Mouse (Mus musculus) hindbrain, postnatal 0 days (tissue): ENCODE data around the gene Rdh11. TPM values are rescaled to one million over a fixed set of nuclear protein-coding genes. Genes with fewer than 3 reads are reported as not detected.
A peak's percentile ranks its signal among the peaks of the same experiment; 100 is the strongest.
"Not testable (repeated sequence)": the region's sequence is repeated elsewhere in the genome, so short reads cannot be mapped to it uniquely, and the experiment has no call there.

Source experiments
- ATAC-seq: fragments of 200-750 bp; cut with Nextera tagmentation; 2 replicates; pipeline ENCODE4 v1.8.0; 2017; ENCODE audit warnings: mild to moderate bottlenecking, moderate TSS enrichment, moderate library complexity
- DNase-seq: peaks from one replicate; pipeline ENCODE4 v3.0.0-alpha.2; 2015; ENCODE audit warnings: low spot score
- H3K27ac ChIP-seq: fragments of 300-500 bp; sonication (generic); 2 replicates; pipeline ENCODE4 v1.5.1; 2014; ENCODE audit warnings: mild to moderate bottlenecking
- H3K27me3 ChIP-seq: fragments of 300-500 bp; sonication (generic); 2 replicates; pipeline ENCODE4 v1.6.1; 2014; ENCODE audit warnings: low read length, mixed read lengths; ENCODE audit not compliant: insufficient read depth
- H3K36me3 ChIP-seq: fragments of 300-500 bp; sonication (generic); 2 replicates; pipeline ENCODE4 v1.6.1; 2014; ENCODE audit warnings: low read length, mixed read lengths; ENCODE audit not compliant: insufficient read depth
- H3K4me1 ChIP-seq: fragments of 300-500 bp; sonication (generic); 2 replicates; pipeline ENCODE4 v1.6.1; 2014; ENCODE audit warnings: antibody characterized with exemption, low read length, mixed read lengths; ENCODE audit not compliant: insufficient read depth
- H3K4me2 ChIP-seq: fragments of 300-500 bp; sonication (generic); 2 replicates; pipeline ENCODE4 v1.6.1; 2014; ENCODE audit warnings: low read depth, mild to moderate bottlenecking, low read length, moderate library complexity, mixed read lengths
- H3K4me3 ChIP-seq: fragments of 300-500 bp; sonication (generic); 2 replicates; pipeline ENCODE4 v1.5.1; 2014; ENCODE audit warnings: low read length
- H3K9ac ChIP-seq: fragments of 300-500 bp; sonication (generic); replicated peaks from 2 replicates; pipeline ENCODE4 v1.6.1; 2014; ENCODE audit warnings: mild to moderate bottlenecking, low read length, moderate library complexity, mixed read lengths
- H3K9me3 ChIP-seq: fragments of 300-500 bp; sonication (generic); 2 replicates; pipeline ENCODE4 v1.6.1; 2016; ENCODE audit warnings: low read length, mixed read lengths
- CTCF ChIP-seq: IDR thresholded peaks from 2 replicates; pipeline ENCODE4 v1.5.1; 2016; ENCODE audit warnings: antibody characterized with exemption, control low read depth, low read depth
- WGBS: fragments of 180-500 bp; shearing (Covaris S2); extraction: QIAGEN DNeasy Blood & Tissue Kit; methylation state at CpG from one replicate; pipeline ENCODE4 v1.1.7; 2014; 5-methylcytosine and 5-hydroxymethylcytosine counted together
- polyA plus RNA-seq: library from polyadenylated mRNA; unstranded; fragments of >200 nt; fragmentation: Nextera tagmentation; extraction: Ambion mirVana; gene quantifications from 2 replicates; pipeline ENCODE4 v1.2.1, GENCODE M21; 2015
- total RNA-seq: library from RNA; depleted of rRNA; stranded (reverse); fragments of >200 nt; gene quantifications from 2 replicates; pipeline ENCODE4 v1.2.3, GENCODE M21; 2014

The Rdh11 gene
- total and polyA plus RNA-seq, 2 experiments from 2014 or later = 30.7 to 46.1 TPM

GRCm38 (mm10) chr12:79197105-79197504, 5.0 kb upstream of the Rdh11 start:
- Histone ChIP-seq H3K27ac (no peak overlapping the region), H3K4me3 (no peak overlapping the region), H3K36me3 (no peaks in the 10 kb centered on the region), H3K9me3 (no peaks in the 10 kb centered on the region), H3K9ac (no peak overlapping the region), H3K4me2 (no peak overlapping the region), H3K27me3 (no peaks in the 10 kb centered on the region), H3K4me1 (no peaks in the 10 kb centered on the region)
- no peak for DNase-seq
- no peak for ATAC-seq
- no peak for TF ChIP-seq CTCF
- WGBS = 89% methylated on average over 5 of the region's 5 CpGs

GRCm38 (mm10) chr12:79193441-79193840, 1.3 kb upstream of the Rdh11 start:
- no peaks in the 10 kb centered on the region for H3K27me3 ChIP-seq
- DNase-seq (peak; percentile 70), ATAC-seq (no peak)
- no peak overlapping the region for H3K9ac ChIP-seq
- H3K4me3 ChIP-seq = no peak overlapping the region
- no peaks in the 10 kb centered on the region for H3K9me3 ChIP-seq
- H3K4me1 ChIP-seq = 0 out of 2 replicates have a peak, but pooled peaks cover 7% of the 10 kb centered on the region
- no peak overlapping the region for H3K4me2 ChIP-seq
- H3K27ac ChIP-seq = no peak overlapping the region
- no peaks in the 10 kb centered on the region; the same call in 1 of the 2 replicates for H3K36me3 ChIP-seq
- TF ChIP-seq CTCF = peak; percentile 74
- 3% methylated on average over 3 of the region's 3 CpGs for WGBS

DNA sequence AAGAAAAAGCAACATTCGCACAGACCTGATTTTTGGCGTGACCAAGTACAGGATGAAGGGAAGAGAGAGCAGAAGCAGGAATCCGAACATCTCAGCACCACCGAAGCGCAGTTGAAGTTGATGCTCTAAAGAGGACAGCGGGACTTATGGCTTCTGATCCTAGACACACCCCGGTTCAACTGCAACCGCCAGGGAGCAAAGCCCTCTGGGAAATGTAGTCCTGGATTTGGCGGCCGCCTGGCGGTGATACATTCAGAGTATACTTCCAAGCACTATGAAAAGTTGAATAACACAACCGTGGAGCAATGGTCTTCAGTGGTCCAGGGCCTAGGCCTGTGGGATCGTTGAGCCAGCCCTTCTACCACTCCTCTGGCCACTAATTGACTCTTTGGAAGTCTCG, 392 bp downstream of the Rdh11 start:
- Histone ChIP-seq H3K27me3 (no peaks in the 10 kb centered on the region), H3K4me3 (peak overlapping the region; percentile 61), H3K36me3 (peaks cover 6% of the 10 kb centered on the region), H3K4me1 (0 out of 2 replicates have a peak, but pooled peaks cover 7% of the 10 kb centered on the region), H3K27ac (peak overlapping the region; percentile 71), H3K9me3 (no peaks in the 10 kb centered on the region), H3K9ac (peak overlapping the region; percentile 58), H3K4me2 (peak overlapping the region; percentile 88)
- peak; percentile 76 for TF ChIP-seq CTCF
- peak; percentile 92 for DNase-seq
- peak; percentile 88 for ATAC-seq
- 6% methylated on average over 14 of the region's 14 CpGs for WGBS

- peak; percentile 46 for TF ChIP-seq CTCF
- 0 out of 2 replicates have a peak, but pooled peaks cover 7% of the 10 kb centered on the region for H3K4me1 ChIP-seq
- ATAC-seq (peak; percentile 95), DNase-seq (peak; percentile 90)
- 0% methylated on average over 18 of the region's 18 CpGs for WGBS
- H3K9me3 ChIP-seq = no peaks in the 10 kb centered on the region
- H3K27me3 ChIP-seq = no peaks in the 10 kb centered on the region
- peak overlapping the region; percentile 71 for H3K27ac ChIP-seq
- H3K36me3 ChIP-seq = peaks cover 11% of the 10 kb centered on the region
- peak overlapping the region; percentile 61 for H3K4me3 ChIP-seq
- H3K9ac ChIP-seq = peak overlapping the region; percentile 58
- H3K4me2 ChIP-seq = peak overlapping the region; percentile 88
Measured at GRCm38 (mm10) chr12:79190931-79191673, 991 bp downstream of the Rdh11 start.

DNA sequence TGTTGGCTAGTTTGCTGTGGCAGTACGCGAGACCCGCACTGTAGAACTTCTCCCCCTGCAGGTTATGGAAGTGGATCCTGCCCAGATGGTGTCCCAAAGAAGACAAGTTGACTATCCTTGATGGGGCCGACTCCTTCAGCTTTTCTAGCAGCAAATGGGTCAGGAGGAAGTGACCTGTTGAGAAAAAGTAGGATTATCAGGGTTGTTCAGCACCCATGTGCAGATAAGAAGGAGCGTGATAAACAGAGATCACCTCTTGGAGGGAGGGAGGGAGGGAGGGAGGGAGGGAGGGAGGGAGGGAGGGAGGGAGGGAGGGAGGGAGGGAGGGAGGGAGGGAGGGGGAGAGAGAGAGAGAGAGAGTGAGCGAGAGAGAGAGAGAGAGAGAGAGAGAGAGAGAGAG, 6.9 kb downstream of the Rdh11 start:
- not testable (repeated sequence) for H3K27ac ChIP-seq, ATAC-seq, H3K4me3 ChIP-seq, H3K9ac ChIP-seq, H3K4me2 ChIP-seq, H3K4me1 ChIP-seq, H3K9me3 ChIP-seq, H3K27me3 ChIP-seq, DNase-seq
- H3K36me3 ChIP-seq = peaks cover 54% of the 10 kb centered on the region
- WGBS = 92% methylated on average over 5 of the region's 6 CpGs

DNA sequence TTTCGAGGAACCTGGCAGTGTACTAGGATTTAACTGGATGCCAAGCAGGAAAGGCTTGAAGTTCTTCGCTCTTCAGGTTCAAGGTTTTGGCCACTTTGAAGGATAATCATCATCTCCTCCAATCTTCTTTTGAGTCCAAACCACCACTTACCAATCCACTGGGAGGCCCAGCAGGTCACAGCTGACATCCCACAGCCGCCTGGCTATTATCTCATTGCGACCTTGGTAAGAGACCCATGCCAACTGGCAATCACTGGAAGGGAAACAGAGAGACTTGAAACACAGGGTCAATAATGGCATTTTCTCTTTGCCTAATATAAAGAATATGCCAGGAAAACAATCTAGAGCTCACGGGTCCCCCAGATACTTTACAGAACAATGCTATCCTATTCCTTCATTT, 16.1 kb downstream of the Rdh11 start:
- Histone ChIP-seq H3K9ac (no peak overlapping the region), H3K27me3 (no peaks in the 10 kb centered on the region), H3K4me2 (no peak overlapping the region), H3K4me3 (no peak overlapping the region), H3K27ac (no peak overlapping the region), H3K36me3 (peaks cover 33% of the 10 kb centered on the region; the same call in 1 of the 2 replicates), H3K4me1 (0 out of 2 replicates have a peak, but pooled peaks cover 5% of the 10 kb centered on the region), H3K9me3 (no peaks in the 10 kb centered on the region)
- ATAC-seq (no peak), DNase-seq (no peak)
- 91% methylated on average over 5 of the region's 5 CpGs for WGBS
- TF ChIP-seq CTCF = no peak

DNA sequence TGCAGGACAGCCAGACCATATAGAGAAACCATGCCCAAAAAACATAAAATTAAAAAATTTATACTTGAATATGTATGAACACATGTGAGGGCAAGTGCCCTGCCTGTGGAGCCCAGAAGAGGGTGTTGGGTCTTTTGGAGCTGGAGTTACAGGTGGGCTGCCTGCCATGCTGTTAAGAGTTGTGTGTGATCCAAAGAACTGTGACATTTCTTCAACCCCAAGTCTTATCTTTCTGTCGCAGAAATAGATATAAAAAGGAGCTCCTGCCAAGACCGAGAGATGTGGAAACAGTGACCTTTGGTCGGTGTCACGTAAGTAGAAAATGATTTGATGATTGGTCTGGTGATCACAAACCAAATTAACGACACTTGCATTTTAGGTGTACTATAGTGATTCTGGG, 18.4 kb downstream of the Rdh11 start:
- Histone ChIP-seq H3K4me2 (no peak overlapping the region), H3K27me3 (no peaks in the 10 kb centered on the region)

More for the DNA sequence above, 18.4 kb downstream of the Rdh11 start:
- Histone ChIP-seq H3K27ac (no peak overlapping the region), H3K4me1 (0 out of 2 replicates have a peak, but pooled peaks cover 5% of the 10 kb centered on the region), H3K9ac (no peak overlapping the region), H3K36me3 (peaks cover 29% of the 10 kb centered on the region; the same call in 1 of the 2 replicates), H3K9me3 (no peaks in the 10 kb centered on the region), H3K4me3 (no peak overlapping the region)
- ATAC-seq = no peak
- DNase-seq = no peak
- TF ChIP-seq CTCF = no peak
- 87% methylated on average over 5 of the region's 5 CpGs for WGBS
